Mouse (Mus musculus): ENCODE results near the gene Rbm20. TPM values are rescaled to one million over a fixed set of nuclear protein-coding genes. Genes with fewer than 3 reads are reported as not detected.

Rbm20 gene
- polyA plus RNA-seq, 1 experiment, result not detected

- no peak overlapping the region for H3K27ac ChIP-seq (ENCODE audit: insufficient read depth, low read depth, low read length)
- peaks cover 5% of the 10 kb centered on the region for H3K4me1 ChIP-seq (ENCODE audit: control insufficient read depth, insufficient read depth, low read length)
- TF ChIP-seq POLR2A (IDR thresholded peaks at IDR 0.05; ENCODE audit: borderline replicate concordance, low read depth, low read length) (no peak), CTCF (IDR thresholded peaks at IDR 0.05; ENCODE audit: low read depth, low read length) (peak; percentile 43)
- no peak overlapping the region for H3K4me3 ChIP-seq (ENCODE audit: insufficient read depth, low read length)
Measured at GRCm38 (mm10) chr19:53762749-53763438, 85.8 kb downstream of the Rbm20 start.

GRCm38 (mm10) chr19:53764688-53765478, 87.8 kb downstream of the Rbm20 start:
- TF ChIP-seq POLR2A (IDR thresholded peaks at IDR 0.05; ENCODE audit: borderline replicate concordance, low read depth, low read length) (no peak), CTCF (IDR thresholded peaks at IDR 0.05; ENCODE audit: low read depth, low read length) (no peak)
- no peak overlapping the region for H3K27ac ChIP-seq (ENCODE audit: insufficient read depth, low read depth, low read length)
- no peak overlapping the region for H3K4me3 ChIP-seq (ENCODE audit: insufficient read depth, low read length)
- peaks cover 5% of the 10 kb centered on the region for H3K4me1 ChIP-seq (ENCODE audit: control insufficient read depth, insufficient read depth, low read length)

- no peak overlapping the region for H3K4me3 ChIP-seq (ENCODE audit: insufficient read depth, low read length)
- peaks cover 1% of the 10 kb centered on the region for H3K4me1 ChIP-seq (ENCODE audit: control insufficient read depth, insufficient read depth, low read length)
- TF ChIP-seq CTCF (IDR thresholded peaks at IDR 0.05; ENCODE audit: low read depth, low read length), result no peak
- H3K27ac ChIP-seq (ENCODE audit: insufficient read depth, low read depth, low read length), result no peak overlapping the region
Measured at GRCm38 (mm10) chr19:53768478-53768877, 91.4 kb downstream of the Rbm20 start.

GRCm38 (mm10) chr19:53773937-53774640, 97.0 kb downstream of the Rbm20 start:
- H3K27ac ChIP-seq (ENCODE audit: insufficient read depth, low read depth, low read length), result no peak overlapping the region
- TF ChIP-seq CTCF (IDR thresholded peaks at IDR 0.05; ENCODE audit: low read depth, low read length) (no peak), POLR2A (IDR thresholded peaks at IDR 0.05; ENCODE audit: borderline replicate concordance, low read depth, low read length) (no peak)

GRCm38 (mm10) chr19:53774641-53775350, 97.7 kb downstream of the Rbm20 start:
- Histone ChIP-seq H3K4me1 (ENCODE audit: control insufficient read depth, insufficient read depth, low read length) (peaks cover 10% of the 10 kb centered on the region), H3K27ac (ENCODE audit: insufficient read depth, low read depth, low read length) (no peak overlapping the region), H3K4me3 (ENCODE audit: insufficient read depth, low read length) (no peak overlapping the region)
- TF ChIP-seq POLR2A (IDR thresholded peaks at IDR 0.05; ENCODE audit: borderline replicate concordance, low read depth, low read length), result no peak
- no peak for TF ChIP-seq CTCF (IDR thresholded peaks at IDR 0.05; ENCODE audit: low read depth, low read length)

More at GRCm38 (mm10) chr19:53773937-53774640, 97.0 kb downstream of the Rbm20 start:
- peaks cover 10% of the 10 kb centered on the region for H3K4me1 ChIP-seq (ENCODE audit: control insufficient read depth, insufficient read depth, low read length)
- no peak overlapping the region for H3K4me3 ChIP-seq (ENCODE audit: insufficient read depth, low read length)

- H3K4me1 ChIP-seq (ENCODE audit: control insufficient read depth, insufficient read depth, low read length), result peaks cover 21% of the 10 kb centered on the region
- TF ChIP-seq CTCF (IDR thresholded peaks at IDR 0.05; ENCODE audit: low read depth, low read length), result no peak
- TF ChIP-seq POLR2A (IDR thresholded peaks at IDR 0.05; ENCODE audit: borderline replicate concordance, low read depth, low read length), result no peak
- H3K27ac ChIP-seq (ENCODE audit: insufficient read depth, low read depth, low read length), result no peak overlapping the region
- H3K4me3 ChIP-seq (ENCODE audit: insufficient read depth, low read length), result no peak overlapping the region
Measured at GRCm38 (mm10) chr19:53779402-53779801, 102.3 kb downstream of the Rbm20 start.

- H3K4me1 ChIP-seq (ENCODE audit: control insufficient read depth, insufficient read depth, low read length), result peaks cover 21% of the 10 kb centered on the region
- H3K27ac ChIP-seq (ENCODE audit: insufficient read depth, low read depth, low read length), result no peak overlapping the region
- no peak overlapping the region for H3K4me3 ChIP-seq (ENCODE audit: insufficient read depth, low read length)
- no peak for TF ChIP-seq POLR2A (IDR thresholded peaks at IDR 0.05; ENCODE audit: borderline replicate concordance, low read depth, low read length)
- TF ChIP-seq CTCF (IDR thresholded peaks at IDR 0.05; ENCODE audit: low read depth, low read length), result no peak
Measured at GRCm38 (mm10) chr19:53779818-53780217, 102.7 kb downstream of the Rbm20 start.

- Histone ChIP-seq H3K27ac (ENCODE audit: insufficient read depth, low read depth, low read length) (no peak overlapping the region), H3K4me1 (ENCODE audit: control insufficient read depth, insufficient read depth, low read length) (peaks cover 21% of the 10 kb centered on the region), H3K4me3 (ENCODE audit: insufficient read depth, low read length) (no peak overlapping the region)
- TF ChIP-seq POLR2A (IDR thresholded peaks at IDR 0.05; ENCODE audit: borderline replicate concordance, low read depth, low read length), result no peak
- no peak for TF ChIP-seq CTCF (IDR thresholded peaks at IDR 0.05; ENCODE audit: low read depth, low read length)
Measured at GRCm38 (mm10) chr19:53780752-53781602, 103.9 kb downstream of the Rbm20 start.

Measured in bone marrow macrophage, adult 2 months (primary cell).